Mouse (Mus musculus): Measurements from ENCODE around the gene Smco4. TPM values are rescaled to one million over a fixed set of nuclear protein-coding genes. Genes with fewer than 3 reads are reported as not detected.

Gene Smco4
- total and polyA plus RNA-seq, 3 experiments = 26.9 to 65.6 (median 49.6) TPM

DNA sequence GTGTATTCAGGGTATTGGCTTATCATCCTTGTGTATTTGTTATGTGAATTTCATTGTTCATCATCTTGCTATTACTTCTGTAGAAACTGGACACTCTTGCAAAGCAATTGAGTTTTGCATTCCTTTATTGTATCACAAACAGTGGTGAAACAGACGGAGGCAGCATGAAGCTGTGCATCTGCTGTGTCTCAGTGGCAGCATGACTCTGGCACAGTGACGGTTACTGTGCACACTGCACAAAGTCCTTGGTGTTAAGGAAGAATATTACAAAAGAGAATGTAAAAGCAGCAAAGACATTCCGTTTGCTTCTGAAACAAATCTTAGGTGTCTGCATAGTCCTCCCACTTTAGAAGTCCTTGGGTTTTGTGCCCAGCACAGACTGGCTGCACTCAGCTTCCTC, 67.2 kb downstream of the Smco4 start:
- dilution Hi-C loops (cut with MboI; ENCODE audit: extremely low pct_ligation_motif_present, extremely low pct_unique_long_range_greater_than_20kb, low sequenced_read_pairs) = no loop called here
- Histone ChIP-seq H3K27me3 (replicated peaks) (no peaks in the 10 kb centered on the region), H3K4me2 (ENCODE audit: insufficient read depth, low read depth, poor library complexity, severe bottlenecking) (no peak overlapping the region), H3K36me3 (replicated peaks in 1 of 2; ENCODE audit: control insufficient read depth in 1 of 2, insufficient read depth in 1 of 2, low read length in 1 of 2) (peaks cover 0 to 18% of the 10 kb centered on the region in 2 experiments), H3K9ac (ENCODE audit: insufficient read depth, low read depth) (no peak overlapping the region), H3K79me2 (replicated peaks; ENCODE audit: control insufficient read depth, extremely low read depth, insufficient read depth, poor library complexity, severe bottlenecking) (no peaks in the 10 kb centered on the region), H3K27ac (ENCODE audit: insufficient read depth, low read depth) (no peak overlapping the region), H3K4me1 (ENCODE audit: control insufficient read depth in 1 of 2, insufficient read depth in 2 of 2) (peaks cover 0 to 6% of the 10 kb centered on the region in 2 experiments; a peak in 1 of 4 replicates), H3K9me3 (replicated peaks; ENCODE audit: low read length) (peaks cover 2% of the 10 kb centered on the region), H3K4me3 (replicated peaks in 1 of 3; ENCODE audit: low read depth in 2 of 3, low read length in 2 of 3, poor library complexity in 1 of 3) (no peak overlapping the region)
- no peak for DNase-seq (ENCODE audit: extremely low read depth)
- TF ChIP-seq E2F4 (IDR thresholded peaks at IDR 0.05; ENCODE audit: insufficient replicate concordance, low read depth, low read length) (no peak), POLR2AphosphoS2 (IDR thresholded peaks at IDR 0.05; ENCODE audit: low read depth, low read length) (no peak)
- in situ Hi-C loops (cut with MboI; ENCODE audit: low pct_ligation_motif_present, low pct_unique_long_range_greater_than_20kb, low sequenced_read_pairs) = no loop called here

DNA sequence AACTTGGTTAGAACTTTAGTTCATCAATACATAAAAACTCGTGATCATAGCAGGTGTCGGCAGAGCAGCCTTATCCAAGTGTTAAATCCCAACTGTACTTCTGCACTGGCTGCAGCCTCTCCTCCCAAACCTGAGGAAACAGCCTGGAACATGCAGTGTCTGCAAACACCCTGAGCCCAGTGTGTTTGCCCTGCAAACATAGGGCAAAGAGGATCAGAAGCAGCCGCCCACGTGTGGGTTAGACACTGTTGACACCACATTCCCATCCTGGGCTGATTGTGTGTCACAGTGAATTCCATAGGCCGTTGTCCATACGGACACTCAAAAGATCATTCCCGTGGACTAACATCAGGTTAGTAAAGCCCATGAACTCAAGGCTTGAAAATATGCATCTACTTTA, 69.1 kb downstream of the Smco4 start:
- dilution Hi-C loops (cut with MboI; ENCODE audit: extremely low pct_ligation_motif_present, extremely low pct_unique_long_range_greater_than_20kb, low sequenced_read_pairs) (no loop called here), in situ Hi-C loops (cut with MboI; ENCODE audit: low pct_ligation_motif_present, low pct_unique_long_range_greater_than_20kb, low sequenced_read_pairs) (no loop called here)
- Histone ChIP-seq H3K9me3 (replicated peaks; ENCODE audit: low read length) (peaks cover 2% of the 10 kb centered on the region), H3K4me3 (replicated peaks in 1 of 3; ENCODE audit: low read depth in 2 of 3, low read length in 2 of 3, poor library complexity in 1 of 3) (no peak overlapping the region), H3K9ac (ENCODE audit: insufficient read depth, low read depth) (no peak overlapping the region), H3K36me3 (replicated peaks in 1 of 2; ENCODE audit: control insufficient read depth in 1 of 2, insufficient read depth in 1 of 2, low read length in 1 of 2) (peaks cover 0 to 18% of the 10 kb centered on the region in 2 experiments), H3K79me2 (replicated peaks; ENCODE audit: control insufficient read depth, extremely low read depth, insufficient read depth, poor library complexity, severe bottlenecking) (no peaks in the 10 kb centered on the region), H3K4me1 (ENCODE audit: control insufficient read depth in 1 of 2, insufficient read depth in 2 of 2) (peaks cover 0 to 6% of the 10 kb centered on the region in 2 experiments; a peak in 1 of 4 replicates), H3K4me2 (ENCODE audit: insufficient read depth, low read depth, poor library complexity, severe bottlenecking) (no peak overlapping the region), H3K27ac (ENCODE audit: insufficient read depth, low read depth) (no peak overlapping the region), H3K27me3 (replicated peaks) (no peaks in the 10 kb centered on the region)
- no peak for DNase-seq (ENCODE audit: extremely low read depth)
- TF ChIP-seq USF2 (conservative IDR thresholded peaks at IDR 0.05; ENCODE audit: low read depth, low read length) = no peak
- no peak for TF ChIP-seq MAZ (IDR thresholded peaks at IDR 0.05; ENCODE audit: low read depth, low read length)
- TF ChIP-seq CHD1 (IDR thresholded peaks at IDR 0.05; ENCODE audit: low read depth, low read length) = no peak
- TF ChIP-seq MXI1 (IDR thresholded peaks at IDR 0.05; ENCODE audit: low read depth, low read length) = no peak
- TF ChIP-seq SMC3 (IDR thresholded peaks at IDR 0.05; ENCODE audit: low read depth, low read length) = no peak
- no peak for TF ChIP-seq RAD21 (IDR thresholded peaks at IDR 0.05; ENCODE audit: low read depth, low read length)
- no peak for TF ChIP-seq ELF1 (IDR thresholded peaks at IDR 0.05; ENCODE audit: low read depth, low read length)
- TF ChIP-seq POLR2AphosphoS2 (IDR thresholded peaks at IDR 0.05; ENCODE audit: low read depth, low read length) = no peak
- TF ChIP-seq MYC (IDR thresholded peaks at IDR 0.05; ENCODE audit: low read depth, low read length) = no peak
- TF ChIP-seq JUN (IDR thresholded peaks at IDR 0.05; ENCODE audit: insufficient read depth, low read depth, low read length) = no peak
- no peak for TF ChIP-seq TCF12 (IDR thresholded peaks at IDR 0.05; ENCODE audit: low read depth, low read length)
- TF ChIP-seq MAX (IDR thresholded peaks at IDR 0.05; ENCODE audit: low read length) = no peak
- TF ChIP-seq ZC3H11A (IDR thresholded peaks at IDR 0.05; ENCODE audit: low read depth, low read length) = no peak
- TF ChIP-seq ETS1 (conservative IDR thresholded peaks at IDR 0.05; ENCODE audit: low read depth, low read length) = no peak
- no peak for TF ChIP-seq MAFK (IDR thresholded peaks at IDR 0.05; ENCODE audit: insufficient replicate concordance, low read length)
- TF ChIP-seq E2F4 (IDR thresholded peaks at IDR 0.05; ENCODE audit: insufficient replicate concordance, low read depth, low read length) = no peak
- TF ChIP-seq EP300 (IDR thresholded peaks at IDR 0.05; ENCODE audit: low read length) = no peak
